Mouse (Mus musculus) retina, postnatal 7 days (tissue): ENCODE results near the gene Ssxb8.
"Not testable (repeated sequence)": the region's sequence is repeated elsewhere in the genome, so short reads cannot be mapped to it uniquely, and the experiment has no call there.

Source experiments
- DNase-seq: peaks from one replicate; pipeline ENCODE4 v3.0.0-alpha.2; 2012; ENCODE audit warnings: low read depth, low spot score

The Ssxb8 gene

GRCm38 (mm10) chrX:8690744-8691143 lies at the start of gene Ssxb8:
Ssxb8 (minus strand) TSS chrX:8690844.
- not testable (repeated sequence) for DNase-seq

DNA sequence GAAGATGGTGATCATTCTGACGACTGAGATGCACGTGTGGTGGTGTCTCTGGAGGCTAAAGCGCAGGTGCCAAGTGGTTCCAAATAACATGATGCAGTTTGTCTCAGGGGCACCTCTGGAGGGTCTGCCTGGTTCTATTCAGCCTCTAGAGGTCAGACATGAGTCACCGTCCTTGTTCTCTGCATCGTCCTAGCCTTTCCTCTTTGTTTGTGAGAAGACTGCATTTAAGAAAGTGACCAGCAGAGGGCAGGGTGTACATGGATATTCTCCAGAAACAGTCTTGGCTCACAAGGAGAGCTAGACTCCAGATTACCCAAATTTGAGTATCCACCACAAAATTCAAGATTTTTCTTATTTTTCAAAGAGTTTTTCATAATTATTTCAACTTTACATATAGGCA lies 42.3 kb upstream of the Ssxb8 start:
- no peak for DNase-seq

DNA sequence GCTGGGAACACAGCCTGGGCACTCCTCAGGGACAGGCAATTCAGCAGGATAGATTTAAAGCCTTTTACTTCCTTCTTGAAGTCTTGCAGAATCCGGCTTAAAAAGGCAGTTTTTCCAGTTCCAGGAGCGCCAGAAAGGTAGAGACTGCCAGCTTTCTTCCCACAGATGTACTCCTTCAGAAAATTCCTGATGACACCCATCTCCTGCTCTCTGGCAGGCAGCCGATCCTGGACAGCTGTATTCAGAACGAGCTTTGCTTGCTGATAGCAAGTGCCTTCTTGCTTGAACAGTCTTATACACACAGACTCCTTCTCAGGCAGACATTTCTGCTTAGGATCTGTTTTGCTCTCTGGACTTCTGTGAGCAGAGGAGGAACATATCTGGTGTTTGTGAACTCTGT lies 27.6 kb downstream of the Ssxb8 start:
- no peak for DNase-seq
